Mouse (Mus musculus): ENCODE data around the gene Gngt2.

DNA sequence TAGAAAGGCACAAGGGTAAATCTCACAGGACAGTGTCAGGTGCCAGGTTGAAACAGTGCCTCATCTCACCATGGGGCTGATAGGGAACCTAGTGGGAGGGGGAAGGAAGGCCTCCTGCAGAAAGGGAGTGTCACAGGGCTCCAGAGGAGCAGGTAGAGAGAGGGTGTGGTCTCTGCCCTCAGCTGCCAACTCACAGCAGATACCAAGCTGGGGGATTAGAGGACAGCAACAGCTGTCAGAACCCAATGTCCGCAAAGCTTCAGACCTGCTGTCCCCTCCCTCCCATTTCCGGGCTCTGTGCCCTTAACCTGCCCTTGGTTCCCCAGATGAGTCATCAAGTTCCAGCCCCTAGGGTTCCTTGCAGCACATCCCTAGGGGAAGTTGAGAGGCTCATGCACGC is 31.5 kb upstream of the Gngt2 start:
- no peak for TF ChIP-seq CTCF (IDR thresholded peaks at IDR 0.05; ENCODE audit: low read depth)
- TF ChIP-seq EP300 (IDR thresholded peaks at IDR 0.05; ENCODE audit: low read depth): no peak

Data from heart, postnatal 0 days (tissue).